Mouse (Mus musculus) forebrain, embryonic 11.5 days (tissue): ENCODE measurements at regions not wholly inside any gene's neighbourhood (a gene's known extent, or its start where the extent isn't known, plus 50 kb on each side); places are given as distances from the start of the nearest gene placed in this dataset.

Source experiments
- ATAC-seq: fragments of 200-750 bp; cut with Nextera tagmentation; replicated peaks from 2 replicates; pipeline ENCODE4 v1.8.0; 2017; ENCODE audit warnings: moderate TSS enrichment; ENCODE audit not compliant: low FRiP score
- DNase-seq: peaks from one replicate; pipeline ENCODE4 v3.0.0-alpha.2; 2017; ENCODE audit warnings: low spot score
- H3K27ac ChIP-seq: fragments of 300-500 bp; sonication (generic); 2 replicates; pipeline ENCODE4 v1.5.1; 2014; ENCODE audit warnings: low read depth, low read length
- H3K27me3 ChIP-seq: fragments of 300-500 bp; sonication (generic); 2 replicates; pipeline ENCODE4 v1.6.1; 2014; ENCODE audit warnings: mild to moderate bottlenecking, low read length, mixed read lengths; ENCODE audit not compliant: control insufficient read depth, insufficient read depth
- H3K36me3 ChIP-seq: fragments of 300-500 bp; sonication (generic); 2 replicates; pipeline ENCODE4 v1.6.1; 2014; ENCODE audit warnings: mild to moderate bottlenecking, low read length, moderate library complexity, mixed read lengths; ENCODE audit not compliant: control insufficient read depth, insufficient read depth
- H3K4me1 ChIP-seq: fragments of 300-500 bp; sonication (generic); replicated peaks from 2 replicates; pipeline ENCODE4 v1.6.1; 2014; ENCODE audit warnings: low read length, mixed read lengths; ENCODE audit not compliant: control insufficient read depth, insufficient read depth
- H3K4me2 ChIP-seq: fragments of 300-500 bp; sonication (generic); 2 replicates; pipeline ENCODE4 v1.6.1; 2014; ENCODE audit warnings: low read depth, mild to moderate bottlenecking, low read length, moderate library complexity, mixed read lengths; ENCODE audit not compliant: severe bottlenecking
- H3K4me3 ChIP-seq: fragments of 300-500 bp; sonication (generic); 2 replicates; pipeline ENCODE4 v1.5.1; 2014; ENCODE audit warnings: low read depth, low read length
- H3K9ac ChIP-seq: fragments of 300-500 bp; sonication (generic); 2 replicates; pipeline ENCODE4 v1.6.1; 2014; ENCODE audit warnings: low read length
- H3K9me3 ChIP-seq: fragments of 300-500 bp; sonication (generic); 2 replicates; pipeline ENCODE4 v1.6.1; 2016; ENCODE audit warnings: low read length, mixed read lengths; ENCODE audit not compliant: control insufficient read depth
- WGBS: fragments of 180-500 bp; shearing (Covaris S2); extraction: QIAGEN DNeasy Blood & Tissue Kit; methylation state at CpG from one replicate; pipeline ENCODE4 v1.1.7; 2014; 5-methylcytosine and 5-hydroxymethylcytosine counted together

- Histone ChIP-seq H3K9ac (no peak overlapping the region), H3K4me2 (no peak overlapping the region), H3K27ac (no peak overlapping the region), H3K9me3 (no peaks in the 10 kb centered on the region), H3K4me1 (no peaks in the 10 kb centered on the region; the same call in 1 of the 2 replicates), H3K4me3 (no peak overlapping the region), H3K27me3 (no peaks in the 10 kb centered on the region), H3K36me3 (no peaks in the 10 kb centered on the region)
- DNase-seq = no peak
- no peak for ATAC-seq
- WGBS = 43% methylated on average over 5 of the region's 5 CpGs
Observed at GRCm38 (mm10) chr3:143509531-143509930, 627.7 kb upstream of the Pkn2 start.

GRCm38 (mm10) chr3:143508280-143508679 is 626.5 kb upstream of the Pkn2 start:
- no peaks in the 10 kb centered on the region for H3K9me3 ChIP-seq
- no peak overlapping the region for H3K4me2 ChIP-seq
- H3K36me3 ChIP-seq = no peaks in the 10 kb centered on the region
- H3K27ac ChIP-seq = no peak overlapping the region
- H3K27me3 ChIP-seq = no peaks in the 10 kb centered on the region
- DNase-seq (no peak), ATAC-seq (0 out of 2 replicates have a peak, but pooled peaks have one; percentile 28)
- 62% methylated on average over 1 of the region's 1 CpGs for WGBS
- no peak overlapping the region for H3K4me3 ChIP-seq
- no peak overlapping the region for H3K9ac ChIP-seq
- H3K4me1 ChIP-seq = no peaks in the 10 kb centered on the region; the same call in 1 of the 2 replicates

- H3K36me3 ChIP-seq = no peaks in the 10 kb centered on the region
- no peak for ATAC-seq
Observed at GRCm38 (mm10) chr3:143501017-143501416, 619.2 kb upstream of the Pkn2 start.

GRCm38 (mm10) chr3:143495389-143495788 is 613.6 kb upstream of the Pkn2 start:
- Histone ChIP-seq H3K4me2 (no peak overlapping the region), H3K9ac (no peak overlapping the region), H3K36me3 (no peaks in the 10 kb centered on the region), H3K27ac (no peak overlapping the region), H3K27me3 (no peaks in the 10 kb centered on the region), H3K4me3 (no peak overlapping the region), H3K4me1 (no peaks in the 10 kb centered on the region), H3K9me3 (no peaks in the 10 kb centered on the region)
- DNase-seq (no peak), ATAC-seq (no peak)
- 91% methylated on average over 4 of the region's 4 CpGs for WGBS

More at GRCm38 (mm10) chr3:143501017-143501416, 619.2 kb upstream of the Pkn2 start:
- Histone ChIP-seq H3K4me2 (no peak overlapping the region), H3K27ac (no peak overlapping the region), H3K9ac (no peak overlapping the region), H3K4me3 (no peak overlapping the region), H3K4me1 (no peaks in the 10 kb centered on the region), H3K9me3 (no peaks in the 10 kb centered on the region), H3K27me3 (no peaks in the 10 kb centered on the region)
- 49% methylated on average over 2 of the region's 2 CpGs for WGBS
- DNase-seq = no peak

- H3K4me1 ChIP-seq = no peaks in the 10 kb centered on the region
Observed at GRCm38 (mm10) chr3:143477916-143478610, 596.3 kb upstream of the Pkn2 start.

DNA sequence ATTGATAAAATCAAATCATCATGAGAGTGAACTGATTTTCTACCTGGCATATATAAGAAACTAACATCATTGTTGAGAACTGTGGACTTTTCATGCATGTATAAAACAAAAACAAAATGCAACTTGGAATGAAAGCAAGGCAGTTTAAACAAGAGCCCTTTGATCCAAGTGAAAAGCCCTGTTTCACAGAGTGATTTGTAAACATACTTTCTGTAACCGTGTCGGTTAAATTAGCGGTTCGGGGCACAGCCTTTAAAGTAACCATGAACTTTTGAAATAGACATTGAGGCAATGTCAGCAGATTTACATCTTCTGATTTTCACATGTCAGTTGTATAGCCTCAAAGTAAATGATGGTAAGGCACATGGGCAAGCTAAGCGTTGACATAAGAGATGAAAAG is 593.7 kb upstream of the Pkn2 start:
- no peaks in the 10 kb centered on the region for H3K9me3 ChIP-seq
- H3K9ac ChIP-seq = no peak overlapping the region
- H3K27ac ChIP-seq = no peak overlapping the region
- H3K36me3 ChIP-seq = no peaks in the 10 kb centered on the region
- no peaks in the 10 kb centered on the region for H3K27me3 ChIP-seq
- DNase-seq = no peak
- WGBS = 79% methylated on average over 5 of the region's 5 CpGs
- no peak for ATAC-seq
- no peaks in the 10 kb centered on the region for H3K4me1 ChIP-seq
- H3K4me2 ChIP-seq = no peak overlapping the region
- H3K4me3 ChIP-seq = no peak overlapping the region

More at GRCm38 (mm10) chr3:143477916-143478610, 596.3 kb upstream of the Pkn2 start:
- Histone ChIP-seq H3K9ac (no peak overlapping the region), H3K4me2 (no peak overlapping the region), H3K4me3 (no peak overlapping the region), H3K9me3 (no peaks in the 10 kb centered on the region), H3K27ac (no peak overlapping the region), H3K27me3 (no peaks in the 10 kb centered on the region), H3K36me3 (no peaks in the 10 kb centered on the region)
- ATAC-seq (no peak), DNase-seq (no peak)
- WGBS = 84% methylated on average over 8 of the region's 8 CpGs

DNA sequence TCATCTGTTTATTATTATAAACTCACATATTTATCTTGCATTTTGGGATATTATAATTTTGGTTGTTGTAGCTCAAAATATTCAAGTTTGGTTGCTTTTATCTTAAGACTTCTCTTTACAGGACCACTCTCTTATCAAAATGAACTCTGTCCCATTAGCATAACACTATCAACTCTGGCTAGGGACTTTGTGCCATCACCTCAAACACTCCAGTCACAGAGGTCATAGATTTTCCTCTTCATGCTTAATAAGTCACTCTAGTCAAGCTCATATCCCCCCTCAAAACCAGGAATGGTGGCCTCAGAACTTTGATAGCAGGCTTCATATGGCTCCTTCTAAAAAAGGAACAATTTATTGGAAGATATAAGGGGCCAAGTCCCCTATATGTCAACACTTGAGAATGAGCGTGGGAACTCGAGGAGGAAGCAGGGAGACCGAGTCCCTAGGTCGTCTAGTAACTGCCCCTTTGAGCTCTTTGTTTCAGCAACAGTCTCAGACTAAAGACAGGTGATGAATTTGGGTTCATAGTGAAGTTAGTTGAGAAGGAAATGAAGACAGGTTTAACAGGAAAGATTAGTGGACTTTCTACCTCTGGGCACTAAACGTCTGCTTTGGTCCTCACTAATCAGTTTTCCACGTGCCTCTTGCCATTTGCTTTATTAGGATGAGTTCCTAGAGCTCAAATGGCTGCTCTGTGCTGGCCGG is 565.4 kb upstream of the Pkn2 start:
- H3K36me3 ChIP-seq = no peaks in the 10 kb centered on the region
- H3K9ac ChIP-seq = no peak overlapping the region
- no peak overlapping the region for H3K4me3 ChIP-seq
- DNase-seq = no peak
- H3K27ac ChIP-seq = no peak overlapping the region
- H3K27me3 ChIP-seq = no peaks in the 10 kb centered on the region
- no peaks in the 10 kb centered on the region for H3K4me1 ChIP-seq
- WGBS = 72% methylated on average over 7 of the region's 7 CpGs
- ATAC-seq = no peak
- H3K4me2 ChIP-seq = no peak overlapping the region
- H3K9me3 ChIP-seq = no peaks in the 10 kb centered on the region

- Histone ChIP-seq H3K27me3 (peaks cover 4% of the 10 kb centered on the region; the same call in 1 of the 2 replicates), H3K4me3 (no peak overlapping the region), H3K4me1 (no peaks in the 10 kb centered on the region), H3K9ac (no peak overlapping the region), H3K4me2 (no peak overlapping the region), H3K27ac (no peak overlapping the region), H3K36me3 (no peaks in the 10 kb centered on the region), H3K9me3 (no peaks in the 10 kb centered on the region)
- DNase-seq (no peak), ATAC-seq (no peak)
- 54% methylated on average over 6 of the region's 6 CpGs for WGBS
Observed at GRCm38 (mm10) chr3:143417401-143417800, 535.6 kb upstream of the Pkn2 start.
